In genomic region chr12:4841392-4841887, GRCm38 (mm10) we compare ENCODE assay signal across 8 mouse cellular contexts. TPM values are rescaled to one million over a fixed set of nuclear protein-coding genes. Genes with fewer than 3 reads are reported as not detected.
DNase-seq lines count a peak whose midpoint lies in the region; ATAC-seq and TF ChIP-seq lines count a peak whose summit lies in the region.

Gene Fkbp1b (minus strand): TSS chr12:4841591.

- peak within 1 kb of the TSS; percentile 81 for H3K4me3 ChIP-seq in intestine, embryonic 15.5 days (replicated peaks)
- peak within 1 kb of the TSS; percentile 61 for H3K4me3 ChIP-seq in limb, embryonic 12.5 days (replicated peaks)
- H3K4me3 ChIP-seq in midbrain, embryonic 12.5 days, result peak within 1 kb of the TSS; percentile 80
- peak within 1 kb of the TSS; percentile 69 for H3K4me3 ChIP-seq in stomach, postnatal 0 days (ENCODE audit: low read depth, low read length)

- under 1% methylated on average over 37 of the region's 37 CpGs for WGBS in intestine, embryonic 15.5 days
- WGBS in limb, embryonic 12.5 days, result under 1% methylated on average over 35 of the region's 37 CpGs
- WGBS in midbrain, embryonic 12.5 days, result under 1% methylated on average over 37 of the region's 37 CpGs
- 0% methylated on average over 33 of the region's 37 CpGs for WGBS in stomach, postnatal 0 days

- H3K27ac ChIP-seq in intestine, embryonic 15.5 days, result no peak within 1 kb of the TSS
- no peak within 1 kb of the TSS for H3K27ac ChIP-seq in limb, embryonic 12.5 days
- H3K27ac ChIP-seq in midbrain, embryonic 12.5 days (replicated peaks), result no peak within 1 kb of the TSS
- H3K27ac ChIP-seq in stomach, postnatal 0 days (replicated peaks), result no peak within 1 kb of the TSS

- peak; percentile 29 to 63 for DNase-seq in left cerebral cortex, adult 18-20 months (ENCODE audit: low spot score in 2 of 2)
- no peak for DNase-seq in left cerebral cortex, adult 11 months (ENCODE audit: low spot score)
- peak; percentile 73 to 80 for DNase-seq in cerebellum, postnatal 25 days
- peak; percentile 62 for DNase-seq in gastrocnemius, postnatal 25 days
- peak; percentile 58 for DNase-seq in stomach, postnatal 0 days (ENCODE audit: low spot score)

- no peak for TF ChIP-seq CTCF in stomach, postnatal 0 days (IDR thresholded peaks at IDR 0.05; ENCODE audit: low read depth)

- H3K36me3 ChIP-seq in intestine, embryonic 15.5 days, result no peaks in the 10 kb centered on the region
- H3K36me3 ChIP-seq in limb, embryonic 12.5 days, result no peaks in the 10 kb centered on the region
- no peaks in the 10 kb centered on the region for H3K36me3 ChIP-seq in midbrain, embryonic 12.5 days
- H3K36me3 ChIP-seq in stomach, postnatal 0 days (ENCODE audit: control insufficient read depth, insufficient read depth, low read length), result no peaks in the 10 kb centered on the region

- H3K4me1 ChIP-seq in intestine, embryonic 15.5 days (replicated peaks), result peaks cover 18% of the 10 kb centered on the region; the same call in 1 of the 2 replicates
- peaks cover 20% of the 10 kb centered on the region for H3K4me1 ChIP-seq in limb, embryonic 12.5 days (replicated peaks)
- H3K4me1 ChIP-seq in midbrain, embryonic 12.5 days, result peaks cover 16% of the 10 kb centered on the region
- no peaks in the 10 kb centered on the region; the same call in 1 of the 2 replicates for H3K4me1 ChIP-seq in stomach, postnatal 0 days (replicated peaks; ENCODE audit: control insufficient read depth, insufficient read depth)

- peak; percentile 62 for ATAC-seq in intestine, embryonic 15.5 days
- ATAC-seq in limb, embryonic 12.5 days (ENCODE audit: insufficient number of reproducible peaks, insufficient read depth, low FRiP score, low TSS enrichment, low read depth), result peak; percentile 80
- ATAC-seq in midbrain, embryonic 12.5 days (ENCODE audit: low FRiP score, low read depth), result peak; percentile 73
- peak; percentile 47 for ATAC-seq in stomach, postnatal 0 days (ENCODE audit: low FRiP score, low TSS enrichment)

- TF ChIP-seq EP300 in stomach, postnatal 0 days (optimal IDR thresholded peaks at IDR 0.05), result no peak

- H3K9me3 ChIP-seq in intestine, embryonic 15.5 days, result no peaks in the 10 kb centered on the region
- no peaks in the 10 kb centered on the region for H3K9me3 ChIP-seq in limb, embryonic 12.5 days
- H3K9me3 ChIP-seq in midbrain, embryonic 12.5 days, result no peaks in the 10 kb centered on the region
- no peaks in the 10 kb centered on the region for H3K9me3 ChIP-seq in stomach, postnatal 0 days (ENCODE audit: control insufficient read depth, low read length)

- H3K27me3 ChIP-seq in intestine, embryonic 15.5 days (replicated peaks), result no peaks in the 10 kb centered on the region
- H3K27me3 ChIP-seq in limb, embryonic 12.5 days, result peaks cover 20% of the 10 kb centered on the region
- H3K27me3 ChIP-seq in midbrain, embryonic 12.5 days, result peaks cover 27% of the 10 kb centered on the region
- H3K27me3 ChIP-seq in stomach, postnatal 0 days (ENCODE audit: control insufficient read depth, insufficient read depth, low read length), result no peaks in the 10 kb centered on the region

- H3K4me2 ChIP-seq in intestine, embryonic 15.5 days (replicated peaks), result peak within 1 kb of the TSS; percentile 99
- H3K4me2 ChIP-seq in limb, embryonic 12.5 days, result peak within 1 kb of the TSS; percentile 90
- H3K4me2 ChIP-seq in midbrain, embryonic 12.5 days (replicated peaks), result peak within 1 kb of the TSS; percentile 81
- peak within 1 kb of the TSS; percentile 100 for H3K4me2 ChIP-seq in stomach, postnatal 0 days (replicated peaks; ENCODE audit: low read depth)

- H3K9ac ChIP-seq in intestine, embryonic 15.5 days, result peak within 1 kb of the TSS; percentile 68
- peak within 1 kb of the TSS; percentile 75 for H3K9ac ChIP-seq in limb, embryonic 12.5 days (replicated peaks)
- peak within 1 kb of the TSS; percentile 69 for H3K9ac ChIP-seq in midbrain, embryonic 12.5 days (replicated peaks)
- H3K9ac ChIP-seq in stomach, postnatal 0 days (ENCODE audit: low read length), result peak within 1 kb of the TSS; percentile 67

RNA-seq across cellular contexts. Expression of gene Fkbp1b, which starts in this region (rescaled TPM):
- total RNA-seq in left cerebral cortex, adult 18-20 months (2021), result 10 to 100 TPM; 44.3 to 48.2 TPM
- total RNA-seq in gastrocnemius, postnatal 25 days (2021), result 1 to 10 TPM in 1 of 2 experiments, under 1 TPM in 1; 0.56 to 1.0 TPM
- 8.7 and 9.7 TPM in 2 replicates for polyA plus RNA-seq in intestine, embryonic 15.5 days (2015; fragmentation: Nextera tagmentation; extraction: Ambion mirVana)
- polyA plus RNA-seq in limb, embryonic 12.5 days (2016; fragmentation: Nextera tagmentation; extraction: Ambion mirVana), result 10.5 and 11.2 TPM in 2 replicates
- polyA plus RNA-seq in midbrain, embryonic 12.5 days (2016; fragmentation: Nextera tagmentation; extraction: Ambion mirVana), result 8.4 and 13.7 TPM in 2 replicates
- 7.7 and 8.3 TPM in 2 replicates for polyA plus RNA-seq in stomach, postnatal 0 days (2015; fragmentation: Nextera tagmentation; extraction: Ambion mirVana)

Comparison
In these comparisons a context has a peak if more than half of its experiments do, and no peak if none do; other contexts are left out.
1. RNA of gene Fkbp1b (total RNA-seq): 44.3 to 48.2 TPM in left cerebral cortex, adult 18-20 months; 0.56 to 1.0 TPM in gastrocnemius, postnatal 25 days; every median in the first group is over 10 times any median in the second.
2. Peak in every context shown above with its lines, with median percentiles within 50 percentile points of each other: ATAC-seq, H3K4me2 ChIP-seq, H3K4me3 ChIP-seq and H3K9ac ChIP-seq.